Mouse (Mus musculus) E14TG2a.4 (cell line): ENCODE results near the gene Vmp1.

Experiments
- CTCF ChIP-seq: conservative IDR thresholded peaks from 2 replicates; pipeline ENCODE4 v1.5.1; 2014; ENCODE audit warnings: low read length
- NANOG ChIP-seq: IDR thresholded peaks from 2 replicates; pipeline ENCODE4 v1.6.1; 2014; ENCODE audit warnings: borderline replicate concordance, low read length, mixed read lengths
- POU5F1 ChIP-seq: IDR thresholded peaks from 2 replicates; pipeline ENCODE4 v1.6.1; 2014; ENCODE audit warnings: low read length, borderline replicate concordance

DNA sequence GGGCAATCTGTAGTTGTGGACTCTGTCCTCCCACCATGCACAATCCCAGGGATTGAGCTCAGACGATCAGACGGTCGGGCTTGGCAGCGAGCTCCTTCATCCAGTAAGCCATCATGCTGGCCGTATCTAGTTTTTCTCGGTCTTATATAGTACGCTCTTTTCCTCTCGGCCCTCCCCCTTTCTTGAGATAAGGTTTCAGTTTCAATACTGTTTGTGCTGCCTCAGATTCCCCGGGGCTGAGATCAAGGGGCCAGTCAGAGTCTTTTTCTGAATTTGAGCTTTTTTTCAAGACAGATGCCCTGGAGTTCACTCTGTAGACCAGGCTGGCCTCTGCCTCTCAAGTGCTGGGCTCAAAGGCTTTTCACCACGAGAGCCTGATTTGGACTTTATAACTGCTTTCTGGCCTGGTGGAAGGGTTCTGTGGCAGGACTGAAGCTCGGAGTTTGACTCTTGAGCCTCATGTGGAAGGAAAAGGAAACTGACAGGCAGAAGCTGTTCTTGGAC is 102.3 kb downstream of the Vmp1 start:
- TF ChIP-seq CTCF, result no peak
- TF ChIP-seq NANOG, result no peak
- no peak for TF ChIP-seq POU5F1
